Mouse (Mus musculus) hindbrain, embryonic 14.5 days (tissue): ENCODE results near the gene Vstm5. TPM values are rescaled to one million over a fixed set of nuclear protein-coding genes. Genes with fewer than 3 reads are reported as not detected.
A peak's percentile ranks its signal among the peaks of the same experiment; 100 is the strongest.
"Not testable (repeated sequence)": the region's sequence is repeated elsewhere in the genome, so short reads cannot be mapped to it uniquely, and the experiment has no call there.

Experiments
- ATAC-seq: fragments of 200-750 bp; cut with Nextera tagmentation; 2 replicates; pipeline ENCODE4 v1.8.0; 2017; ENCODE audit warnings: moderate number of reproducible peaks, mild to moderate bottlenecking, moderate TSS enrichment, moderate library complexity; ENCODE audit not compliant: low FRiP score
- DNase-seq: peaks from one replicate; pipeline ENCODE4 v3.0.0-alpha.2; 2015; ENCODE audit warnings: low spot score
- H3K27ac ChIP-seq: fragments of 300-500 bp; sonication (generic); 2 replicates; pipeline ENCODE4 v1.5.1; 2014; ENCODE audit warnings: mild to moderate bottlenecking, moderate library complexity
- H3K27me3 ChIP-seq: fragments of 300-500 bp; sonication (generic); 2 replicates; pipeline ENCODE4 v1.6.1; 2014; ENCODE audit warnings: mild to moderate bottlenecking, low read length, mixed read lengths; ENCODE audit not compliant: control insufficient read depth, insufficient read depth
- H3K36me3 ChIP-seq: fragments of 300-500 bp; sonication (generic); replicated peaks from 2 replicates; pipeline ENCODE4 v1.6.1; 2014; ENCODE audit not compliant: control insufficient read depth, insufficient read depth
- H3K4me1 ChIP-seq: fragments of 300-500 bp; sonication (generic); replicated peaks from 2 replicates; pipeline ENCODE4 v1.6.1; 2014; ENCODE audit warnings: antibody characterized with exemption, low read length, mixed read lengths; ENCODE audit not compliant: control insufficient read depth, insufficient read depth
- H3K4me2 ChIP-seq: fragments of 300-500 bp; sonication (generic); replicated peaks from 2 replicates; pipeline ENCODE4 v1.6.1; 2014; ENCODE audit warnings: mild to moderate bottlenecking, moderate library complexity
- H3K4me3 ChIP-seq: fragments of 300-500 bp; sonication (generic); replicated peaks from 2 replicates; pipeline ENCODE4 v1.5.1; 2014; ENCODE audit warnings: mild to moderate bottlenecking, low read length
- H3K9ac ChIP-seq: fragments of 300-500 bp; sonication (generic); 2 replicates; pipeline ENCODE4 v1.6.1; 2014
- H3K9me3 ChIP-seq: fragments of 300-500 bp; sonication (generic); 2 replicates; pipeline ENCODE4 v1.6.1; 2016; ENCODE audit warnings: low read length; ENCODE audit not compliant: control insufficient read depth
- WGBS: fragments of 180-500 bp; shearing (Covaris S2); extraction: QIAGEN DNeasy Blood & Tissue Kit; methylation state at CpG from one replicate; pipeline ENCODE4 v1.1.7; 2014; 5-methylcytosine and 5-hydroxymethylcytosine counted together
- polyA plus RNA-seq: library from polyadenylated mRNA; unstranded; fragments of >200 nt; fragmentation: Nextera tagmentation; extraction: Ambion mirVana; gene quantifications from 2 replicates; pipeline ENCODE4 v1.2.1, GENCODE M21; 2014

Gene Vstm5
- polyA plus RNA-seq: 30.5 and 35.9 TPM in 2 replicates

DNA sequence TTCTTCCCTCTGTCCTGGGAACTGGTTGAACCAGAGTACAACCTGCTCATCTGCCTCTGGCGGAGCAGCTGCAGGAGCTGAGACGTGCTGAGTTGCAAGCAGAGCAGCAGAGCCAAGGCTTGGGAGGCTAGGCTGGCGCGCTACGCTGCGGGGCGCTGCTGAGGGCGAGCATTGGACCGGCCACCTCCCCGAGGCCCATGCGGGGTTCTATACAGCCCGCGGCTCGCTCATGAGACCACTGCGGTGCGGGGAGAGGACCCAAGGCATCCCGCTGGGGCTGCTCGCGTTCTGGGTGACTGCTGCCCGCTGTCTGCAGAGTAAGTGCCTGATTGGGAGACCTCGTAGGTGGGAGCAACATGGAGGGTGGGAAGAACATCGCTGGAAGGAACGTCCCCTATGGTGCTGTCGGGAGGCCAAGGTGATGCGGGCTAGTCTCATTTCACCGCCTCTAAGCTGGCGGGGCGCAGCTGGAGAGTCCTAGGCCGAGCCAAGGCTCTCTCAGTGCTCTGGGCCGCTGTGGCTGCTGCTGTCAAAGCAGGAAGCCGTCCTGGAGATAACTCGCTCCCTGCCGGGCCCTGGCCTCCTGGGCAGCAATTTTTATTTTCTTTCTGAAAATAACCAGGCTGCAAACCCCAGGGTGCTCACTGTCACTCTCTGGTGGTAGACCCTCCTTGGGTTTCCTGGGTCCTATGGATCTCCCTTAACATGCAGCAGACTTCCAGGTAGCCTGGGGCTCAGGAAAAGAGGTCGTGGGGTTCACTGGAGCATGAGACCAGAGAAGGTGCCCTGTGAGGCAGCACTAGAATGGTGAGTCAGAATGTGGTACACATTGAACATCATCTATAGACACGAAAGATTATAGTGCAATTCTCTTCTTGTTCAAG is at the start of gene Vstm5:
Vstm5 (plus strand) TSS at position 4 of the 884 bp plus-strand sequence.
- 5% methylated on average over 35 of the region's 35 CpGs for WGBS
- peaks cover 14% of the 10 kb centered on the region for H3K4me1 ChIP-seq
- no peaks in the 10 kb centered on the region for H3K27me3 ChIP-seq

DNA sequence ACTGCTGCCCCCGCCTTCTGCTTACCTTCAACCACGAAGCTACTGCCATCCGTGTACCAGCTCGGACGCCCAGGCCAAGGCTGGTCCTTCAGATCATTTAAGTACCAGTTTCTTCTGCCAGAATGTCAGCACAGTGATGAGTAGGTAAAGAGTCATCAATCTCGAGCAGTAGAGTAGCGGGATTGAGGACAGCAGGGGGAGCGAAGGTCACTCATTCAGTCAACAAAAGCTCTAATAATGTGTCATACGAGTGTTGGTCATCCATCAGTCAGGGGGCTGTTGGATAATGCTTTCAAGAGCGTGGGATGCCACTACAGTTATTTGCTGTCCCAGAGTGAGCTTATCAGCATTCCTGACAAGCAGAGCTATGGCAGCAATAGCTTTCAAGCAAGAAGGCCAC is 44.0 kb upstream of the Vstm5 start:
- not testable (repeated sequence) for H3K4me3 ChIP-seq, H3K27me3 ChIP-seq, H3K4me2 ChIP-seq, H3K9ac ChIP-seq, ATAC-seq, DNase-seq, H3K27ac ChIP-seq, H3K9me3 ChIP-seq, H3K36me3 ChIP-seq, H3K4me1 ChIP-seq
- 83% methylated on average over 10 of the region's 10 CpGs for WGBS

More for the DNA sequence above, at the start of gene Vstm5:
- no peaks in the 10 kb centered on the region for H3K9me3 ChIP-seq
- H3K4me3 ChIP-seq: peak within 1 kb of the TSS; percentile 45
- peak; percentile 62 for DNase-seq
- no peaks in the 10 kb centered on the region for H3K36me3 ChIP-seq
- peak within 1 kb of the TSS; percentile 78 for H3K27ac ChIP-seq
- peak; percentile 92 for ATAC-seq
- H3K4me2 ChIP-seq: peak within 1 kb of the TSS; percentile 73
- H3K9ac ChIP-seq: peak within 1 kb of the TSS; percentile 75

DNA sequence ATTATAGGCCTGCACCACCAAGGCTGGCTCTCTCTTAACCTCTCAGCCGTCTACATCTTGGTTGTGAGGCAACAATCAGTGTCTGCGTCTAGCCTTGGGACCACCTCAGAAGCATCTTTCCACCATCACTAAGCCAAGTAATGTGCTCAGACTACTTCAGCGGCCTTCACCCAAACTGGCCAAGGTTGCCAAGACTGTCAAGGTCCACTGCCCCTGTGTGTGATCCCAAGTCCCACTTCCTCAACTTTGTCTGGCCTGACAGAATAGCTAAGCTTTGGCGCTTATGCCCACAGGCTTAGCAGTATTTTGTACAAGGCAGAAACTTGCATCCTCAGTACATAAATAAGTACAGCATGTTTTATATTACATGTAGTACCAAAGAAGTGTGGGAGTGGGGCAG is 32.2 kb upstream of the Vstm5 start:
- no peak for ATAC-seq

DNA sequence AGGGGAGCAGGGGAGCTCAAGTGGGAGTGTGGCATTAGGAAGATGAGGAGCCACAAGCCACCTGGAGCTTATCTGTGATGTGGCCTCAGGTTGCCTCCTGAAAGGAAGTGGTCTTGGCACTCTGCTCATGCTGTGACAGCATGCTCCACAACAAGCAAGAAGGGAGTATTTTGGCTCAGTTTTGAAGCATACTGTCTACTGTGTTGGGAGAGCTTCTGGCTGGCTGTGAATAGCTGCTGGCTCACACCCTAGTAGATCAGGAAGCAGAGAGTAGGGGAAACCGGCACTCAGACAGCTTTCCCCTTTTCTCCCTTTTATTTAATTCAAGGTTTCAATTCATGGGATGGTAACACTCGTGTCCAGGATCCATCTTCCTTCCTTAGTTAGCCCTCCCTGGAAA is 29.5 kb upstream of the Vstm5 start:
- Histone ChIP-seq H3K27ac (no peak overlapping the region), H3K4me3 (no peak overlapping the region), H3K4me1 (no peaks in the 10 kb centered on the region), H3K27me3 (no peaks in the 10 kb centered on the region), H3K36me3 (no peaks in the 10 kb centered on the region), H3K4me2 (no peak overlapping the region), H3K9me3 (no peaks in the 10 kb centered on the region), H3K9ac (no peak overlapping the region)
- ATAC-seq: no peak
- WGBS: 63% methylated on average over 2 of the region's 2 CpGs
- DNase-seq: no peak

More for the DNA sequence above, 32.2 kb upstream of the Vstm5 start:
- Histone ChIP-seq H3K9me3 (no peaks in the 10 kb centered on the region), H3K9ac (no peak overlapping the region), H3K27ac (no peak overlapping the region), H3K36me3 (no peaks in the 10 kb centered on the region), H3K4me1 (no peaks in the 10 kb centered on the region), H3K27me3 (no peaks in the 10 kb centered on the region), H3K4me3 (no peak overlapping the region), H3K4me2 (no peak overlapping the region)
- WGBS: 95% methylated on average over 4 of the region's 4 CpGs
- no peak for DNase-seq

DNA sequence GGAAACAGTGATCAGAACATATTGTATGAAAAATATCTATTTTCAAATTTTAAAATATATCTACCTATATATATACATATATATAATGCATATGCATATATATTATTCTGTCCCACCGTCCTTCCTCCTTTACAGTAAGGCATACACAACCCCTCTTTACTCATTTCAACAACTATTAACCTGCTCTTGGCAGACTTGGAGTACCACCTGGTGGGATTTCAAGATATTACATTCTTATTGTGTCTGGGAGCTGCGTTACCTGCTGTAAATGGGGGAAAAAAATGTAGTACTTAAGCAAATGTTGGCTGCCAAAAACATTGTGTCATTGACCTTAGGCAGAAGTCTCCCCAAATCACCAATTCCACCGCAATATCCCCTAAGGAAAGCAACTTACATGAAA is 27.0 kb upstream of the Vstm5 start:
- Histone ChIP-seq H3K4me2 (no peak overlapping the region), H3K4me1 (no peaks in the 10 kb centered on the region), H3K9me3 (no peaks in the 10 kb centered on the region), H3K9ac (no peak overlapping the region), H3K4me3 (no peak overlapping the region), H3K36me3 (no peaks in the 10 kb centered on the region), H3K27ac (no peak overlapping the region), H3K27me3 (no peaks in the 10 kb centered on the region)
- DNase-seq (no peak), ATAC-seq (no peak)
- 83% methylated on average over 3 of the region's 3 CpGs for WGBS

DNA sequence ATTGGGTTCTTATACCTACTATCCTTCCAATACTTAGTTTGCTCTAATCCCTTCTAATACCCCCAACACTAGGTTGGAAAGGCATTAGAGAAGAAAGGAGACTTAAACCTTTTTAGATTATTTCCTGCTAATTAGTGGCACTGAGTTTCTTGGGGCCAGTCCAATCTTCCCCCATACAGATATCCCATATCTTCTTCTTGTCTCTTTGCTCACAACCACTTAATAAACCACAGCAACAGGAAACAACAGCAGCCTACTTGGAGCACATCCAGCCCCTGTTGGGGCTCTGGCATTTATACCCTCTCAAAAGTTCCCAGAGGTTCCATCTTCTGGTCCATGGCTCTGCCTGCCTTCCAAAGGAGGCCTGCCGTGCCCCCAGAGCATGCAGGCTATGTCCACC is 25.1 kb upstream of the Vstm5 start:
- no peak overlapping the region for H3K4me2 ChIP-seq
- no peaks in the 10 kb centered on the region for H3K27me3 ChIP-seq
- no peaks in the 10 kb centered on the region for H3K4me1 ChIP-seq
- no peaks in the 10 kb centered on the region for H3K36me3 ChIP-seq
- ATAC-seq (no peak), DNase-seq (no peak)
- 80% methylated on average over 1 of the region's 1 CpGs for WGBS
- H3K9me3 ChIP-seq: no peaks in the 10 kb centered on the region
- no peak overlapping the region for H3K9ac ChIP-seq
- H3K4me3 ChIP-seq: no peak overlapping the region
- H3K27ac ChIP-seq: no peak overlapping the region

DNA sequence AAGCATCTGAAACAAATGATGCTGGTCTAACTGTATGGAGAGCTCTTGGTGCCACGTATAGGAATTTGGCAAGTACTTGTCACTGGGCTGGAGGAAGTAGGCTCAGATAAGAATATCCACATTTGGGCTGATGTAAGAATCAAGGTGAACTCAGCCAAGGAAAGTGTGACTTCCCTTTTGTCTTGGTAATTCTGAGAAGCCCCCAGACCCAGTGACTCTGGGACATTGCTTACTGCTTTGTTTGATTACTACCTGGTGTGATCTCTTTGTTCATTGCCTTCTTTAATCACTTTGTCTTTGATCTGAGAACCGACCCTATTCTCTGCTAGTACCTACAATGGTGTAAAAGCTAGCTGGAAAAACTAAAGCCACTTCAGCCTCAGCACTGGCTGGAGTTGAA is 13.9 kb upstream of the Vstm5 start:
- DNase-seq (no peak), ATAC-seq (no peak)
- no peaks in the 10 kb centered on the region for H3K4me1 ChIP-seq
- no peak overlapping the region for H3K27ac ChIP-seq
- no peaks in the 10 kb centered on the region for H3K9me3 ChIP-seq
- no peaks in the 10 kb centered on the region for H3K36me3 ChIP-seq
- H3K27me3 ChIP-seq: no peaks in the 10 kb centered on the region
- no peak overlapping the region for H3K9ac ChIP-seq
- H3K4me2 ChIP-seq: no peak overlapping the region
- WGBS: 53% methylated on average over 2 of the region's 2 CpGs
- no peak overlapping the region for H3K4me3 ChIP-seq

DNA sequence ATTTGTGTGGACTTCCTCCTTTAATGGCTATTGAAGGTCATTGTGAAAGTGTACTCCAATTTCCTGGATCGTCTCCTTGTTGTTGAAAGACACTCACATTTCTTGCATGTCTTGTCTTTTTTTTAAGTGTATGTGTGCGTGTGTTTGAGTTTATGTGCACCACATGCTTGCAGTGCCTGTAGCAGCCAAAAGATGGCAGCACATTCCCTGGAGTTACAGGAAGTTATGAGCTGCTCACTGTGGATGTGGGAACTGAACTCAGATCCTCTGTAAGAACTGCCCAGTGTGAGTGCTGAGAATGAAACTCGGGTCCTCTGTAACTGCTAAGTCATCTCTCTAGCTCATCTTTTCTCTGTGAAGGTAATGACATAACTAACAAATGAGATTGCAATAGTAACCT is 6.4 kb upstream of the Vstm5 start:
- Histone ChIP-seq H3K36me3 (no peaks in the 10 kb centered on the region), H3K9me3 (no peaks in the 10 kb centered on the region), H3K9ac (no peak overlapping the region), H3K4me3 (no peak overlapping the region), H3K27me3 (no peaks in the 10 kb centered on the region), H3K4me1 (no peaks in the 10 kb centered on the region), H3K27ac (no peak overlapping the region), H3K4me2 (no peak overlapping the region)
- no peak for ATAC-seq
- no peak for DNase-seq
- WGBS: 92% methylated on average over 3 of the region's 3 CpGs

DNA sequence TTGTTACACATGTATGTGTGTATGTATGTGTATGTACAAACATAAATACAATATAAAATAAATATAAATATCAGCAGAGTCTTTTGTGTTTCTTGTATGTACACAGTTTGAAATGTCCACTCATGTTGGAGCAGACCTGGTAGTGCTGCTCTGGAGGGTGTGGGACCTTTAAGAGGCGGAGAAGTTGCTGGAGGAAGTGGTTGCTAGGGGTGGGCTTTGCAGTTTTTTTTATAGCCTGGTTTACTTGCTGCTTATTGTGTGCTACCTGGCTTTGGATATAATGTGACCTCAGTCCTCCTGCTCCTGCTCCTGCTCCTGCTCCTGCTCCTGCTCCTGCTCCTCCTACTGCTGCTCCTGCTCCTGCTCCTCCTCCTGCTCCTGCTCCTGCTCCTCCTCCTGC is 5.2 kb upstream of the Vstm5 start:
- Histone ChIP-seq H3K4me3 (no peak overlapping the region), H3K27me3 (no peaks in the 10 kb centered on the region), H3K36me3 (no peaks in the 10 kb centered on the region), H3K9ac (no peak overlapping the region), H3K27ac (no peak overlapping the region), H3K4me1 (peaks cover 5% of the 10 kb centered on the region; the same call in 1 of the 2 replicates), H3K4me2 (no peak overlapping the region), H3K9me3 (no peaks in the 10 kb centered on the region)
- WGBS: 87% methylated on average over 1 of the region's 1 CpGs
- ATAC-seq (no peak), DNase-seq (no peak)
